Mouse (Mus musculus) spleen, adult 2 months (tissue): ENCODE measurements around the gene Cc2d1b. TPM values are rescaled to one million over a fixed set of nuclear protein-coding genes. Genes with fewer than 3 reads are reported as not detected.

ENCODE experiments used
- DNase-seq, 2 experiments: peaks; one replicate each; pipeline versions ENCODE4 v3.0.0 to v3.0.0-alpha.2; 2012 to 2021; ENCODE audit warnings: low spot score in 2 of 2, low read depth in 1 of 2
- H3K27ac ChIP-seq: fragments of 200-500 bp; 2 replicates; pipeline ENCODE4 v1.5.1; 2012; ENCODE audit warnings: low read length, inconsistent platforms; ENCODE audit not compliant: insufficient read depth
- H3K27me3 ChIP-seq: fragments of 200-500 bp; 2 replicates; pipeline ENCODE4 v1.6.1; 2012; ENCODE audit warnings: mild to moderate bottlenecking, moderate library complexity, low read length, inconsistent platforms; ENCODE audit not compliant: control insufficient read depth, insufficient read depth
- H3K36me3 ChIP-seq: fragments of 200-500 bp; 2 replicates; pipeline ENCODE4 v1.6.1; 2012; ENCODE audit warnings: mild to moderate bottlenecking, low read length, inconsistent platforms; ENCODE audit not compliant: control insufficient read depth, insufficient read depth
- H3K4me1 ChIP-seq: fragments of 200-500 bp; 2 replicates; pipeline ENCODE4 v1.6.1; 2011; ENCODE audit warnings: inconsistent platforms; ENCODE audit not compliant: control insufficient read depth, insufficient read depth, insufficient read length
- H3K4me3 ChIP-seq: fragments of 200-500 bp; 2 replicates; pipeline ENCODE4 v1.5.1; 2011; ENCODE audit warnings: mild to moderate bottlenecking, inconsistent platforms; ENCODE audit not compliant: insufficient read depth, insufficient read length; ENCODE audit errors: extremely low read depth
- CTCF ChIP-seq: fragments of 200-500 bp; IDR thresholded peaks from 2 replicates; pipeline ENCODE4 v1.5.1; 2011; ENCODE audit warnings: mild to moderate bottlenecking, inconsistent platforms; ENCODE audit not compliant: insufficient read depth, insufficient read length, insufficient replicate concordance; ENCODE audit errors: extremely low read depth
- POLR2A ChIP-seq: fragments of 200-500 bp; IDR thresholded peaks from 2 replicates; pipeline ENCODE4 v1.6.1; 2011; ENCODE audit warnings: low read depth, low read length, inconsistent platforms
- WGBS: fragments of 180-500 bp; shearing (Covaris S2); methylation state at CpG from one replicate; pipeline ENCODE4 v1.1.7; 2018; 5-methylcytosine and 5-hydroxymethylcytosine counted together
- polyA plus RNA-seq: library from polyadenylated mRNA; depleted of rRNA; stranded (reverse); fragments of >200 nt; gene quantifications from 2 replicates; pipeline ENCODE4 v1.2.3, GENCODE M21; 2012; rRNA removed

The Cc2d1b gene
- 33.1 and 39.0 TPM in 2 replicates for polyA plus RNA-seq

DNA sequence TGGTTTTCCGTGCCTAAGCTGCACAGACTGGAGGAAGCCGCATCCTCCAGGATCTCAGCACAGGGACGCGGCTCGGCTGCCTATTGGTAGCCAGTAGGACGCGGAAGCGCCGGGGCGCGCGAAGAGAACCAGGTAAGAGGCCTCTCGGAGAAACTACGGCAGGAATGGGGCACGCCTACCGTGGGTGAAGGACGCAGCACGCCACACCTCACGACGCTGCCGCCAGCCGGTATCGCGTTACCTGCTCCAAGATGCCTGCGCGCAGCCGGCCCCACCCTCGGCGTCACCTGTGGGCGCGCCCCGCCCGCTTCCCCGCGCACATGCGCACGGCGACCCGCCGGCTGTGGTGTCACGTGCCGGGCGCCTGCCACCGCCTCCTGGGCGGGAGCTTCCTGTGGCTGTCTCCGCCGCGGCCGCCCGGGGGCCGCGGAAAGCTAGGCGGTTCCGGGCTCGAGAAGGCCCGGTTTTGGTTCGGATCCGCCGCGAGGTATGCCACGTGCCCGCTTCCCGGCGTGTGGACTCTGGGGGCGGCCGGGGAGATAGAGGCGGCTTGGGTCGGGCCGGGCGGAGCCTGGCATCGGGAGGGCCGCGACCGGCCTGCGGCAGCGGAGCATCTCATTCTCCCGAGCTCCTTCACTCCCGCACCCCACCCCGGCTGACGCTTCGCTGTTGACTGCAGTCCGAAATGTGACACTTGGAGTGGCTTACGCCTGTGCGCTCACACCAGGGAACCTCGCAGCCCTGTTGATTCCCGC lies at the start of gene Cc2d1b:
Cc2d1b (plus strand) TSS at position 354 of the 755 bp plus-strand sequence.
- Histone ChIP-seq H3K36me3 (peaks cover 1% of the 10 kb centered on the region), H3K27ac (peak within 1 kb of the TSS; percentile 89), H3K27me3 (no peaks in the 10 kb centered on the region), H3K4me3 (peak within 1 kb of the TSS; percentile 95), H3K4me1 (peaks cover 6% of the 10 kb centered on the region; the same call in 1 of the 2 replicates)
- TF ChIP-seq CTCF (no peak), POLR2A (peak; percentile 53)
- peak; percentile 88 to 92 for DNase-seq
- under 1% methylated on average over 85 of the region's 86 CpGs for WGBS

DNA sequence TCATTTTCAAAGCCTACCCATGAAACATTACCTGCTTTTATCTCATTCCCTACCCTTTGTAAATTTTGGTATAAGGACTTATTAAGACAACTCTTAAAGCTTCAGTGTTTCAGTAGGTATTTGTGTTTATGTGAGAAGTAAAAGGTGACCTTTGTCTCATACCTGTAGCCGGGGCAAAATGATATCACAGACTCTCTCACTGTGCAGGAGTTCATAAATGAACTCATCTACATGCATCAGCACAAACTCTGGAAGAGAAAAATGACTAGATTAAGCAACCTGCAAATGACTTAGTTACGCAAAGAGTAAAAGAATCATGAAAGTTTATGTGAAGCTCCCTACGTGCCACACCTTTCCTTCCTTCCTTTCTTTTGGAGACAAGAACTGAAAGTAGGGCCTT lies 47.1 kb upstream of the Cc2d1b start:
- no peak overlapping the region for H3K4me3 ChIP-seq
- no peak overlapping the region for H3K27ac ChIP-seq
- no peaks in the 10 kb centered on the region for H3K27me3 ChIP-seq
- DNase-seq, result no peak
- no peak for TF ChIP-seq POLR2A
- no peak for TF ChIP-seq CTCF
- no peaks in the 10 kb centered on the region; the same call in 1 of the 2 replicates for H3K4me1 ChIP-seq
- H3K36me3 ChIP-seq, result peaks cover 27% of the 10 kb centered on the region
- WGBS, result 91% methylated on average over 3 of the region's 3 CpGs

DNA sequence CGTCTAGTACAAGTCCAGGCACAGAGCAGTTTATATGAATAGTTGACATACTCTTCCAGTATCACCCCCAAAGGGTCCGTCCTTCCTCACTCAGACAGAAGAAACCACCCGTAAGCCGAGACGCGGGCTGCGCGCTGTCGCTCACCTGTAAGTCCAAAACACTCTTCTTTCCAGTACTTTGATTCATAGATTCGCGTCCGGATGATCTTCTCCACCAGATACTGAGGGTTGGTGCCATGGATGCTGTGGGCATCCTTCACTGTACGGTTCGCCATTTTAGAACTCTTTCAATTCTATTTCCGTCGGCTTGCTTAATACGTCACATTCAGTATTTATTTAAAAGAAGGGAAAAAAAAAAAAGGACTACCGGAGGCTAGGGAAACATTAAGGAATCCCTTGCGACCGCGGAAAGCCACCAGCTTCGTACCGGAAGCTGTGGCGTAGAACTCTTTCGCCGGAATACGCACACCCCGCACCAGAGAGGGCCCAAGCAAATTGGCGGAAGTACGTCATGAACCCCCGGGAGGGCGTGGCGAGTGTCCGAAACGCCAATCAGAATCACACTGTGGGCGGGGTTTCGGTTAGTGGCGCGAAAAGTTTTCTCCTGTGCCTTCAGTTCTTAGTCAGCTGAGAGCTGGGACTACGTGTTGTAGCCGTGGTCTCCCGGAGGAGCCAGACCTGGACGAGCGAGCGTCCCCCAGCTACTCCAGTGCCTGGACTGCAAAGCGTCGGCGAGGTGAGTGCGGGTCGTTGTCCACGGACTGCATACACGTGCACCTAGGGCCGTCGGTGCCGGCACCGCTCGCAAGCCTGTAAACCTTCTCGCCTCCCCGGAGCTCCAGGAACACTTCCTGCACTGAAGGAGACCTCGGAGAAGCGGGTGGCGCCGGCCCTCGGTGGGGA lies 40.6 kb upstream of the Cc2d1b start, which contains the start of the genes Prpf38a and Orc1:
Prpf38a (minus strand) TSS at position 497 of the 903 bp plus-strand sequence.
Orc1 (plus strand) TSS at position 584 of the 903 bp plus-strand sequence.
- no peaks in the 10 kb centered on the region; the same call in 1 of the 2 replicates for H3K4me1 ChIP-seq
- peak within 1 kb of the TSS; percentile 80 for H3K4me3 ChIP-seq
- H3K36me3 ChIP-seq, result peaks cover 12% of the 10 kb centered on the region
- H3K27ac ChIP-seq, result peak within 1 kb of the TSS; percentile 60
- DNase-seq, result peak; percentile 93 to 95
- no peaks in the 10 kb centered on the region for H3K27me3 ChIP-seq
- WGBS, result under 1% methylated on average over 64 of the region's 64 CpGs
- TF ChIP-seq POLR2A (no peak; the same call in 1 of the 2 replicates), CTCF (no peak)

DNA sequence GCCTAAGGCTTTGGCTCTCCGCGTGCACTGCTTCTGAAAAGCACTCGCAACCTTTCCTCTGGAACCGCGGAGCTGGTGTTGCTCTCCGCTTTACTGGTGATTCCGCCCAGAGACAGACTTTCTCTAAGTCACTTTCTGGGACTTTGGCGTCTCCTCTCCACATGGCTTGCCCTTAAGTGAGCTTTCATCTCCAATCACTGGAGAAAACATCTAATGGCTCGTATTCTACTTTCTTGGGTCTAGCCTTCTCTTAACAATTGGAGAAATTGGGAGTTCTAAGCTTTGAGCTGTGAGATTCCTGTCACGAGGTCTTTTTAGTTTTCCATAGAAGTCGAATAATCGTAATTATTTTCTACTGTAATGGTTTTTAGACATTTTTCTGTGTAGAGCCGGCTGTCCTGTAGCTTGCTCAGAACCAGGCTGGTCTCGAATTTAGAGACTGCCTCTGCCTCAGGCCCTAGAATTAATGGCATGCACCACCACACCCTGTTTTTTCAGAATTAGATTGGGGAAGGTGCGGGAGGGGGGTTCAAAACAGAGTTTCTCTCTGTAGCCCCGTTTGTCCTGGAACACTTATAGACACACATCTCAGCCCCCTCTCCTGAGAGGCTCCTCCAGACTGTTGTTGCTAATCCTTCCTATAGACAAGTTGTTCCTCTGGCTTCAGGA lies 39.9 kb upstream of the Cc2d1b start:
- no peak for DNase-seq
- Histone ChIP-seq H3K4me1 (no peaks in the 10 kb centered on the region; the same call in 1 of the 2 replicates), H3K27me3 (no peaks in the 10 kb centered on the region), H3K4me3 (peak overlapping the region; percentile 80), H3K36me3 (peaks cover 8% of the 10 kb centered on the region), H3K27ac (no peak overlapping the region)
- WGBS, result 2% methylated on average over 16 of the region's 16 CpGs
- TF ChIP-seq CTCF (no peak), POLR2A (no peak)

DNA sequence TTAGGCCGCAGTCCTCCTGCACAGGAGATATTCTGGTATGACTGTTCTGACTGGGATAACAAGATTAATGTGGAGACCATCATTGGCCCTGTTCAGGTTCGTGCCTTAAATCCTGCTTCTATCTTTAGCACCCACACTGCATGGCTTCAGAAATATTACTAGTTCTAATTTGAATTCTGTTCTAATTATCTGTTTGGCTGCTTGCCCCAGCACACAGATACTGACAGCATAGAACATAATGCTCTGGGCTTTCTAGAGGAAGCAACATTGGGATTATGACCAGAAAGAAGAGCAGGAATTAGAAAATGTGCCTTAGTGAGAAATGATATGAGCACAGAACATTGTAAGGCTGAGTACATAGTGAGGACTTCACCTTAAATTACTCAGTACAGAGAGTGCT lies 26.4 kb upstream of the Cc2d1b start:
- TF ChIP-seq CTCF (no peak), POLR2A (no peak)
- WGBS, result 94% methylated on average over 2 of the region's 2 CpGs
- H3K4me1 ChIP-seq, result no peaks in the 10 kb centered on the region
- H3K27me3 ChIP-seq, result no peaks in the 10 kb centered on the region
- no peak for DNase-seq
- H3K4me3 ChIP-seq, result no peak overlapping the region
- H3K36me3 ChIP-seq, result no peaks in the 10 kb centered on the region
- no peak overlapping the region for H3K27ac ChIP-seq

DNA sequence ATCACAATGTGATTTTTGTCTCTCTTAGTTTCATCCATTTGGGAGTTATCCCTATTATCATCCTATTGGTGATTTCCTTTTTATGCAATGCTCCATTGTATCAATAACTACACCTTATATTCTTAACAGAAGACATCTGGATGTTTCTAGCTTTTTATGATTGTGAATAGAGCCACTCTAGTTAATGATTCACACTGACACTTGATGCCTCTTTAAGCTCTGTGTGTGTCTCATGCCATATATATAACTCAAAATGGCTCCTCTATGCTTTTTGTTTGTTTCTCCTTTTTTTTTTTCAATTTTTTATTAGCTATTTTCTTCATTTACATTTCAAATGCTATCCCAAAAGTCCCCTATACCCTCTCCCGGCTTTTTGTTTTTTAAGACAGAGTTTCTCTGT lies 24.0 kb upstream of the Cc2d1b start:
- Histone ChIP-seq H3K27me3 (no peaks in the 10 kb centered on the region), H3K27ac (no peak overlapping the region), H3K4me1 (no peaks in the 10 kb centered on the region), H3K36me3 (no peaks in the 10 kb centered on the region), H3K4me3 (no peak overlapping the region)
- WGBS, result 94% methylated on average over 1 of the region's 1 CpGs
- DNase-seq, result no peak
- TF ChIP-seq CTCF (no peak), POLR2A (no peak)
